ENCODE assay signal across 17 mouse cellular contexts in the genomic region with DNA sequence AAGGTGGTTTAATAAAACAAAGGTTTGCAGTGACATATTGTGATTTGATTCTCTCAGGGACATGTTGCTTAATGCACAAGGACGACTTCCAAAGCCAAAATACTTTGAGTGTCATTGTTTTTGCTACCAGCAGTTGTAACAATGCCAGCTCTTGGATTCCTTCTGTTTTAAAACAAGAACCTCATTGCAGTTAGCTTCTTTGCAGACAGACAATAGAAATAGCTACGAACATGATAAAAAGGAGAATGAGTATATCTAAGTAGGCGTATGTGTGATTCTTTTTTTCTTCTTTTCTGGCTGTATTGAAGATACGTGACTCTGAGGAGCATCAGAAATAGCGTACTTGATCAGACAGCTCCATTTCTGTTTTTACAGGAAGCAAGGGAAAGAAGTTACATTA.
DNase-seq lines count a peak whose midpoint lies in the region.
"Had no signal": no experiment of that assay in that cellular context is flagged by ENCODE, and none has a peak within 500 bp of the region (broad histone marks: within the 10 kb centered on the region; RNA-seq: fewer than 3 reads in every experiment).

No protein-coding gene starts in this region.

- DNase-seq in adrenal gland, postnatal 14 days = peak; percentile 3
- DNase-seq in adrenal gland, postnatal 10 days = no peak
- peak; percentile 20 to 56 for DNase-seq in frontal cortex, adult 2 months (ENCODE audit: extremely low spot score in 1 of 2, low spot score in 1 of 2)
- DNase-seq in frontal cortex, postnatal 14 days (ENCODE audit: low spot score in 2 of 2) = no peak
- peak; percentile 2 to 9 for DNase-seq in left cerebral cortex, adult 18-20 months (ENCODE audit: low spot score in 2 of 2)
- no peak for DNase-seq in left cerebral cortex, postnatal 4 days
- DNase-seq in left cerebral cortex, postnatal 14 days (ENCODE audit: low spot score in 2 of 2) = peak; percentile 10 to 54
- DNase-seq in spleen, postnatal 14 days (ENCODE audit: low spot score in 2 of 2) = no peak
- DNase-seq: adrenal gland, adult 8-10 months; B cell, adult 2 months; cerebellum, adult 18-20 months; cerebellum, adult 9-11 months; cerebellum, postnatal 36 days; gastrocnemius, adult 2 months; gastrocnemius, postnatal 25 days; heart, adult 11 months; heart, postnatal 36 days had no signal

- intact Hi-C loops in left cerebral cortex, postnatal 4 days (cut with DNase I) = no loop called here
- intact Hi-C loops in left cerebral cortex, postnatal 14 days (cut with DNase I) = no loop called here

Comparison
In these comparisons a context has a peak if more than half of its experiments do, and no peak if none do; other contexts are left out.
1. DNase-seq: peak in adrenal gland, postnatal 14 days (single experiment), frontal cortex, adult 2 months (2 of 2), left cerebral cortex, adult 18-20 months (2 of 2) and left cerebral cortex, postnatal 14 days (2 of 2); none in adrenal gland, postnatal 10 days (single experiment), frontal cortex, postnatal 14 days (0 of 2), left cerebral cortex, postnatal 4 days (single experiment) and spleen, postnatal 14 days (0 of 2).